Mouse (Mus musculus) C2C12 (cell line): ENCODE measurements around the gene Cabp1. TPM values are rescaled to one million over a fixed set of nuclear protein-coding genes. Genes with fewer than 3 reads are reported as not detected.
A peak's percentile ranks its signal among the peaks of the same experiment; 100 is the strongest.

Experiments used
- H3K27me3 ChIP-seq: one replicate; pipeline ENCODE4 v1.6.1; 2011; ENCODE audit not compliant: control insufficient read depth, insufficient read depth, insufficient read length
- H3K36me3 ChIP-seq: one replicate; pipeline ENCODE4 v1.6.1; 2011; ENCODE audit not compliant: control insufficient read depth, insufficient read depth
- H3K4me3 ChIP-seq: one replicate; pipeline ENCODE4 v1.5.1; 2011; ENCODE audit warnings: mild to moderate bottlenecking, control low read depth; ENCODE audit not compliant: poor library complexity, insufficient read depth, severe bottlenecking
- H3K79me2 ChIP-seq: one replicate; pipeline ENCODE4 v1.6.1; 2011; ENCODE audit not compliant: control insufficient read depth, insufficient read depth
- H3K79me3 ChIP-seq: one replicate; pipeline ENCODE4 v1.6.1; 2011; ENCODE audit warnings: low read depth, control low read depth
- H3ac ChIP-seq: one replicate; pipeline ENCODE3; 2011; ENCODE audit warnings: low read depth; ENCODE audit not compliant: control insufficient read depth, insufficient read length
- CEBPB ChIP-seq: IDR thresholded peaks from one replicate; pipeline ENCODE4 v1.6.1; 2011; ENCODE audit warnings: low read depth, mild to moderate bottlenecking, control low read depth, moderate library complexity
- CTCF ChIP-seq: IDR thresholded peaks from one replicate; pipeline ENCODE4 v1.5.1; 2011; ENCODE audit not compliant: control insufficient read depth, insufficient read depth, insufficient read length
- FOSL1 ChIP-seq: IDR thresholded peaks from one replicate; pipeline ENCODE4 v1.8.0; 2011; ENCODE audit warnings: mild to moderate bottlenecking, low read length; ENCODE audit not compliant: poor library complexity, insufficient read depth, severe bottlenecking
- MAX ChIP-seq: IDR thresholded peaks from one replicate; pipeline ENCODE4 v1.6.1; 2011; ENCODE audit warnings: mild to moderate bottlenecking, control low read depth
- MYOD1 ChIP-seq: IDR thresholded peaks from one replicate; pipeline ENCODE4 v1.6.1; 2011; ENCODE audit warnings: low read depth; ENCODE audit not compliant: control insufficient read depth, insufficient read length
- MYOG ChIP-seq: IDR thresholded peaks from one replicate; pipeline ENCODE4 v1.6.1; 2011; ENCODE audit not compliant: control insufficient read depth, insufficient read length; ENCODE audit errors: extremely low read depth
- USF1 ChIP-seq: IDR thresholded peaks from one replicate; pipeline ENCODE4 v1.6.1; 2011; ENCODE audit warnings: low read depth, mild to moderate bottlenecking, control low read depth, moderate library complexity
- polyA plus RNA-seq: library from polyadenylated mRNA; unstranded; fragments of >200 nt; fragmentation: generic; extraction: Trizol; gene quantifications from one replicate; pipeline ENCODE4 v1.2.1, GENCODE M21; 2012; ENCODE audit warnings: missing spikeins

Cabp1 gene
- polyA plus RNA-seq, 1 experiment = 0.12 TPM

DNA sequence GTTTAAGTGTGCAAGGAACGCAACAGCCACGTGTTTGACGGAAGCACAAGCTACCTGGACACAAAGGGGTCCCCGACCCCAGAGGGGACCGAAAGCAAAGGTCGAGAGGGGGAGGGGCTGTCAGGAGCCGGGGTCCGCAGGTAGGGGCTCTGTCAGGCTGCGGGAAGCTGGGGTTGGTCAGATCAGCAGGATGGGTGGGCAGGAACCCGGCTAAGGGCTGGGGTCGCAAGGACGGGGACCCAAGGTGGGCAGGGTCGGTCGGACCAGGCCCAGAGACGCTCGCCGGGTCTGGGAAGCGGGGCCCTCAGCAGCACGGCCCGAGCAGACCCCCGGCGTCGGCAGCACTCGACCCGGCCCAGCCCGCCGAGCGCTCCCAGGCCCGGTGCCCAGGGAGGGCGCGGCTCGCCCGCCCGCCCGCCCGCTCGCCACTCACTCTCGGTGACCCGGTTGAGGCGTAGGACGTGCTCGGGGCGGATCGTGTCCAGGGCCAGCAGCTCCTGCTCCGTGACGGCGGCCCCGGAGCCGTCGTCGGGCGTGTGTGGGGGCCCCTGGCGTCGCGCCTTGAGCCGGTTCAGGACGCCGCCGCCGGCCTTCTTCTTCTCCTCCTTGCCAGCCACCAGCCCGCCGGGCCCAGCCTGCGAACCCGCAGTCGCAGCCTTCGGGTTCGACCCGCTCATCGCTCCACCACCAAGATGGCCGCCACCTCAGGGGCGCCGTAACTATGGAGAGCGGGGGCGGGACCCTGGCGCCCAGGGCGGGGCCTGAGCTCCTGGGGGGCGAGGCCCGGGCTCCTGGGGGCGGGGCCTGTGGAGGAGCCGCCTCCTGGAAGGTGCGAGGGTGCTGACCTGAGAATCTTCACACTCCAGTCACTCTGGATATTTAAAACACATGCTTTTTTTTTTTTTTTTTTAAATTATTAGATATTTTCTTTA is 59.7 kb downstream of the Cabp1 start, which contains the start of gene Unc119b:
Gene Unc119b, minus strand, starts transcription at position 742 of the 932 bp plus-strand sequence.
- Histone ChIP-seq H3K27me3 (no peaks in the 10 kb centered on the region), H3K36me3 (peaks cover 5% of the 10 kb centered on the region), H3ac (peak within 1 kb of the TSS; percentile 98), H3K79me2 (peaks cover 40% of the 10 kb centered on the region), H3K79me3 (peaks cover 9% of the 10 kb centered on the region), H3K4me3 (peak within 1 kb of the TSS; percentile 60)
- no peak for TF ChIP-seq CEBPB
- TF ChIP-seq FOSL1 = no peak
- no peak for TF ChIP-seq MAX
- no peak for TF ChIP-seq MYOG
- no peak for TF ChIP-seq CTCF
- no peak for TF ChIP-seq USF1
- no peak for TF ChIP-seq MYOD1

DNA sequence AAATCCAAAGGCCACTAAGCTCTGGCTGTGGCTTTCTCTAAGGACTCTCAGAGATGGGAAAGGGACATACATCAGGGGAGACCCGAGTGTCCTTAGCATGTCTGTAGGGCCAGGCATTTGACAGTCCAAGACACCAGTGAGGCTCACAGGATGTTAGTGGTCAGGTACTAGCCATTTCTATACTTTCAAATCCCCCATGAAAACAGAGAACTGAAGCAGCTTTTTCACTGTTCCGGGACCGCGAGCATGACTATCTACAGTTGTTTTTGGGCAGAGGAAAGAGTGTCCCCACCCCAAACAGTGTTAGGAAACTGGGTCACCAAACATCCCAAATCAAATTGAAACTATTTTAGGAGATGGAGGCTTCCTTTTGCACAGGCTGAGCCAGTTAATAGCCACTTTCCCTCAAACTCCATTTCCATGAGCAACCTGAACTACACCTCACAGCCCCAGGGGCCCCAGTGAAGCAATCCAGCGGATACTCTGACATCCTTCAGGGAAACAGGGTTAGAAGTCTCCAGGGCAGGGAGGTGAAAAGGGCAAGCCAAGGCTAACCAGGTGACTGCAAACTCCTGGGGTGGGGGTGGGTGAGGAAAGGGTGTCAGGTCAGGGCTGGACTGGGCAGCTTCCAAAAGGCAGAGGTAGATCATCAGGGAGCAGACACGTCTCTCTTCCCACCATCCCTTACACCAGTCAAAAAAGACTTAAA is 60.7 kb downstream of the Cabp1 start:
- H3K27me3 ChIP-seq = no peaks in the 10 kb centered on the region
- TF ChIP-seq CTCF = no peak
- no peak for TF ChIP-seq MAX
- TF ChIP-seq MYOG = no peak
- TF ChIP-seq CEBPB = no peak
- no peak for TF ChIP-seq MYOD1
- no peak for TF ChIP-seq FOSL1
- no peak for TF ChIP-seq USF1

DNA sequence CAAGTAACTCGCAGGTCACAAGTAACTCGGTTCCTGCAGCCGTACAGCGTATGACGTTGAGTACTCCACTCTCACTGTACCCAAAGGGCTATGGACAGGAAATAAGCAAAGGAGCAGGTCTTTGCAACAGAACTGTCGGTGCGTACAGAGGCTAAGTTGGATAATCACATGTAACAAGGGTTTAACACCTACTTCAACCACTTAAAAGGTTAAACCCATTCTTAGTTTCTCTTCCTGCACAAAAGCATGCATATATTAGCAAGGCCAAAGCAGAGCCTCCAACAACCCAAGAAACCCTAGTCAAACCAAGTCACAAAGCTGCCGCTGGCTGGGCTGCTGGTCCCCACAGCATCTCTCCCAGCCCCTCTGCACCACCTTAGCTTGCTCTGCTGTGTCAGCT is 61.7 kb downstream of the Cabp1 start:
- peaks cover 40% of the 10 kb centered on the region for H3K79me2 ChIP-seq
- no peak overlapping the region for H3ac ChIP-seq
- H3K27me3 ChIP-seq = no peaks in the 10 kb centered on the region
- H3K79me3 ChIP-seq = peaks cover 9% of the 10 kb centered on the region
- H3K36me3 ChIP-seq = peaks cover 17% of the 10 kb centered on the region
- H3K4me3 ChIP-seq = no peak overlapping the region
- TF ChIP-seq FOSL1 = no peak
- TF ChIP-seq USF1 = no peak
- TF ChIP-seq MYOD1 = no peak
- no peak for TF ChIP-seq MAX
- no peak for TF ChIP-seq CTCF
- TF ChIP-seq MYOG = no peak
- TF ChIP-seq CEBPB = no peak

More for the DNA sequence above, 60.7 kb downstream of the Cabp1 start:
- Histone ChIP-seq H3K4me3 (peak overlapping the region; percentile 60), H3ac (peak overlapping the region; percentile 37), H3K79me3 (peaks cover 9% of the 10 kb centered on the region), H3K36me3 (peaks cover 7% of the 10 kb centered on the region), H3K79me2 (peaks cover 40% of the 10 kb centered on the region)

DNA sequence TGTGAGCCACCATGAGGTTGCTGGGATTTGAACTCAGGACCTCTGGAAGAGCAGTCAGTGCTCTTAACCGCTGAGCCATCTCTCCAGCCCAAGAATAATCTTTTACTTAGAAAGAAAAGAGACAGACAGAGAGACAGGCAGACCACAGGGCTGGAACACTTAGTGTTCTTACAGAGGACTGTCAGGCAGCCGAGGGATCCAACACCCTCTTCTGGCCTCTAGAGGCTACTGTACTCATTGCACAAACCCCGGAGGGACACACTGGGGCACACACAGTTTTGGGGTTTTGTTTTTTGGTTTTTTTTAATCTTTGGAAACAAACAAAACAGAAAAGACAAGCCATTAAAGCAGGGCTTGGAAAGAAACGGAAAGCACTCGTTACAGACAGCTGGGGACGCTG is 64.9 kb downstream of the Cabp1 start:
- Histone ChIP-seq H3K4me3 (no peak overlapping the region), H3K27me3 (no peaks in the 10 kb centered on the region), H3K36me3 (peaks cover 40% of the 10 kb centered on the region), H3K79me3 (peaks cover 9% of the 10 kb centered on the region), H3ac (no peak overlapping the region), H3K79me2 (peaks cover 38% of the 10 kb centered on the region)
- TF ChIP-seq CTCF = no peak
- TF ChIP-seq MYOD1 = no peak
- no peak for TF ChIP-seq CEBPB
- TF ChIP-seq MAX = no peak
- no peak for TF ChIP-seq FOSL1
- TF ChIP-seq MYOG = no peak
- TF ChIP-seq USF1 = no peak

DNA sequence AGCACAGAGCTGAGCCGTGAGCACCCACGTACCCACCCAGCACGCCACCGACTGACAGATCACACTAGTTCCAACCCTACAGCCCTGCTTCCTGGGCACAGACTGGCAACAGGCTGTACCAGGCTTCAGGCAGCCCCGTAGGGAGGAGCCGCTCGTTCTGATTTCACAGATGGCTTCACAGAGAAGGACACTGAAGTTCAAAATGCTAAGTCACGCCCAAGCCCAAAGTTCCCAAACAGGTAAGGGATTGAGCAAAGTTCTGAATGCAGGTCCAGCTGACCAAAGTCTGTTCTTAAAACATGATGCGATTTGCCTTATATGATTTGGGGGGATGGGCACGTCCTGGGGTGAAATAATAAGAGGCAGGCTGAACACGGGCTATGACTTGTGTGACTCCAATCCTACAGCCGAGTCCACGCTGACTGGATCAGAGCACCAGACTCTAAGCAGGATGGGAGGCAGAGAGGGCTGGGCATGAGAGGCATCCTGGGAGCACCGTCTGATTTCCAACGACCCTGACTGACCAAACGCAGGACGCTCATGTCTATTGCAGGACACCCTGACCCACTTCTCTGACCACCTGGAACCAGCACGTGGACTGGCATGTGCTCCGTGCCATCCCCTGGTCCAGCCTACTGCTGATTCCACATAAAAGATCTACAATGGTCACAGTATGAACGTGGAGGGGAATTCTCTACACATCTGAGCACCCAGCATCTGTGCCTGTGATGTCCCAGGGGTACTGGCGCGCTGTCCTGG is 66.6 kb downstream of the Cabp1 start:
- TF ChIP-seq CTCF = no peak
- no peak for TF ChIP-seq MYOD1
- TF ChIP-seq MYOG = no peak
- TF ChIP-seq MAX = no peak
- TF ChIP-seq CEBPB = no peak
- no peak for TF ChIP-seq FOSL1
- TF ChIP-seq USF1 = no peak
- Histone ChIP-seq H3K79me2 (peaks cover 21% of the 10 kb centered on the region), H3ac (no peak overlapping the region), H3K27me3 (no peaks in the 10 kb centered on the region), H3K36me3 (peaks cover 46% of the 10 kb centered on the region), H3K79me3 (peaks cover 2% of the 10 kb centered on the region), H3K4me3 (no peak overlapping the region)
